Mouse (Mus musculus) right cerebral cortex, postnatal 14 days (tissue): ENCODE measurements around the gene Helb.
"Not testable (repeated sequence)": the region's sequence is repeated elsewhere in the genome, so short reads cannot be mapped to it uniquely, and the experiment has no call there.

ENCODE experiments used
- DNase-seq: peaks from one replicate; pipeline ENCODE4 v3.0.0; 2022

The Helb gene

GRCm38 (mm10) chr10:120112507-120113396 lies at the start of gene Helb:
TSS of gene Helb (minus strand) at chr10:120112987.
- DNase-seq, result peak; percentile 94

GRCm38 (mm10) chr10:120160533-120160932 lies 47.7 kb upstream of the Helb start:
- DNase-seq, result no peak

GRCm38 (mm10) chr10:120153911-120154310 lies 41.1 kb upstream of the Helb start:
- no peak for DNase-seq

- no peak for DNase-seq
Measured at GRCm38 (mm10) chr10:120151672-120152071, 38.9 kb upstream of the Helb start.

GRCm38 (mm10) chr10:120140916-120141516 lies 28.2 kb upstream of the Helb start:
- no peak for DNase-seq

- no peak for DNase-seq
Measured at GRCm38 (mm10) chr10:120140193-120140592, 27.4 kb upstream of the Helb start.

GRCm38 (mm10) chr10:120136020-120136562 lies 23.3 kb upstream of the Helb start:
- no peak for DNase-seq

GRCm38 (mm10) chr10:120133697-120134096 lies 20.9 kb upstream of the Helb start:
- DNase-seq, result no peak

GRCm38 (mm10) chr10:120130621-120131020 lies 17.8 kb upstream of the Helb start:
- peak; percentile 64 for DNase-seq

- DNase-seq, result no peak
Measured at GRCm38 (mm10) chr10:120128601-120129277, 16.0 kb upstream of the Helb start.

GRCm38 (mm10) chr10:120125465-120125857 lies 12.7 kb upstream of the Helb start:
- DNase-seq, result no peak

- DNase-seq, result peak; percentile 82
Measured at GRCm38 (mm10) chr10:120124801-120125464, 12.1 kb upstream of the Helb start.

GRCm38 (mm10) chr10:120123721-120124120 lies 10.9 kb upstream of the Helb start:
- no peak for DNase-seq

- no peak for DNase-seq
Measured at GRCm38 (mm10) chr10:120115249-120115648, 2.5 kb upstream of the Helb start.

GRCm38 (mm10) chr10:120114493-120114892 lies 1.7 kb upstream of the Helb start:
- no peak for DNase-seq

- DNase-seq, result no peak
Measured at GRCm38 (mm10) chr10:120113980-120114379, 1.2 kb upstream of the Helb start.

GRCm38 (mm10) chr10:120113482-120113881 lies 695 bp upstream of the Helb start:
- DNase-seq, result not testable (repeated sequence)

GRCm38 (mm10) chr10:120111691-120112319 lies 982 bp downstream of the Helb start:
- DNase-seq, result no peak

GRCm38 (mm10) chr10:120100806-120101205 lies 12.0 kb downstream of the Helb start:
- DNase-seq, result no peak

- DNase-seq, result no peak
Measured at GRCm38 (mm10) chr10:120097564-120097963, 15.2 kb downstream of the Helb start.

GRCm38 (mm10) chr10:120095716-120096115 lies 17.1 kb downstream of the Helb start:
- no peak for DNase-seq

- no peak for DNase-seq
Measured at GRCm38 (mm10) chr10:120095136-120095535, 17.7 kb downstream of the Helb start.
